Mouse (Mus musculus): Measurements from ENCODE around the gene Ppl. TPM values are rescaled to one million over a fixed set of nuclear protein-coding genes. Genes with fewer than 3 reads are reported as not detected.

Gene Ppl
- polyA plus RNA-seq, 1 experiment from 2014 or later = 0.08 TPM

DNA sequence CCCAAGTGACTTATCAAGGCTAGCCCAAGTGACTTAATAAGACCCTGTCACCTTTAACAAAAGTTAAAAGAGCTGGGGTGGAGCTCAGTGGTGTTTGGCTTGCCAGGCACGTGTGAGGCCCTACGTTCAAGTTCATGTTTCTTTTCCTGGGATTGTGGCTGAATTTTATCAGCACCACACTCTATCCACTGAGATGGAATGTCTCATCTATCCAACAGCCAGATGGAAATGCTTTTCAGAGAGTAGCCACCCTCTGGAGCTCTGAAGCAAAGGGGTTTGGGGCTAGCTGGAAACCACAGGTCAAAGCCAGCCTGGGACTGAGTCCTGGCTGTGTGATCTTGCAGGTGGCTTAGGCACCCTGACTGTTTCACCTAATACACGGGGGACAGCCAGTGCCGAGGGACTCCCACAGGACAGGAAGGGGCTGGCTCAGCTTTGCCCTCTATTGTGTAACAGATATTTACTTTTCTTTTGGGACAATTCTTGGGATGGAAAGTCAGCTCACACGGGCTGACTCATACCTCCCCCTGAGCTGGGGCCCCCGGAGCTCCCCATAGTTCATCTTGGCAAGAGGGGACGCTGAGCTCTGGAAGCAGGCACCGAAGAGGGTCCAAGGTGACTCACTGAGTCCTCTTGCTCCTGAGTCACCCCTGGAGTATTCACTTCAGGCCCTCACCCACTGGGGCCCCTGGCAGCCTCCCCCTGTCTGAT, 3.5 kb upstream of the Ppl start:
- no peak overlapping the region for H3K9ac ChIP-seq (ENCODE audit: low read length)
- no peak overlapping the region for H3K4me3 ChIP-seq (ENCODE audit: low read depth, low read length)
- H3K4me2 ChIP-seq (ENCODE audit: low read length) = no peak overlapping the region
- DNase-seq (ENCODE audit: low spot score) = no peak
- no peaks in the 10 kb centered on the region for H3K36me3 ChIP-seq (ENCODE audit: control insufficient read depth, insufficient read depth, low read length)
- ATAC-seq = no peak
- H3K27me3 ChIP-seq (replicated peaks; ENCODE audit: control insufficient read depth, insufficient read depth, low read length) = peaks cover 29% of the 10 kb centered on the region
- no peaks in the 10 kb centered on the region for H3K9me3 ChIP-seq (replicated peaks; ENCODE audit: control insufficient read depth, low read length)
- H3K27ac ChIP-seq (ENCODE audit: low read depth, low read length) = no peak overlapping the region
- H3K4me1 ChIP-seq (ENCODE audit: control insufficient read depth, insufficient read depth, low read length) = no peaks in the 10 kb centered on the region
- 80% methylated on average over 8 of the region's 8 CpGs for WGBS

DNA sequence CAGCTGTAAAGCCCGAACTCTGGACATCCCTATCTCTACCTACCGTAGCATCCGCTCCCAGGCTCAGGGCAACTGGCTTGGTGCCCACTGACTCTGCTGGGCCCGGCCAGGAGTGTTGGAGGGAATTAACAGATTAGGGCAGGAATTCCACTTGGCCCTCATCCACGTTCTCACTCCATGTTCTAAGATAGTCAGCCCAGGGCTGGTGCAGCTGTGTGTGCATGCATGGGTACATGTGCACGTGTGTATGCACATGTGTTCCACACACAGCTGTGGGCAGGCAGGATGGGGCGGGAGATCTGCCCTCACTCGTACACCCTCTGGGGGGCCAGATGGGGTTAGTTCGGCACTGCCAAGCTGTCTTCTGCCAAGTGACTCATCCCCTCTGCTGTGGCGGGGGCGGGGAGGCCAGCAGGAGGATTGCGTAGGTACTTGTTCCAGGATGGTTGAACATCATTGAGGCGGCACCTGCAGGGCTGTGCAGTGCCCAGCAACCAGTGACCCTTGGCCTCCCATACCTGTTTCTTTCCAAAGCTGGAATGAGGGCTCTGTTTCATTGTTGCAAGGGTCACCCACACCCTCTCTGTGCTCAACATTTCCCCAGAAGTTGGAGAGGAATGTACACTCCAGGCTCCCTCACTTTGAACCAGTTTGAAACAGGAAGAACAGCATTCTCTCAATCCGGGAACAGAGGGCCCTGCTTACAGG, 2.6 kb upstream of the Ppl start:
- Histone ChIP-seq H3K4me3 (ENCODE audit: low read depth, low read length) (no peak overlapping the region), H3K27me3 (replicated peaks; ENCODE audit: control insufficient read depth, insufficient read depth, low read length) (peaks cover 33% of the 10 kb centered on the region), H3K36me3 (ENCODE audit: control insufficient read depth, insufficient read depth, low read length) (no peaks in the 10 kb centered on the region), H3K9me3 (replicated peaks; ENCODE audit: control insufficient read depth, low read length) (no peaks in the 10 kb centered on the region), H3K27ac (ENCODE audit: low read depth, low read length) (no peak overlapping the region), H3K4me2 (ENCODE audit: low read length) (no peak overlapping the region), H3K4me1 (ENCODE audit: control insufficient read depth, insufficient read depth, low read length) (no peaks in the 10 kb centered on the region), H3K9ac (ENCODE audit: low read length) (no peak overlapping the region)
- 81% methylated on average over 14 of the region's 14 CpGs for WGBS
- DNase-seq (ENCODE audit: low spot score) = no peak
- no peak for ATAC-seq

DNA sequence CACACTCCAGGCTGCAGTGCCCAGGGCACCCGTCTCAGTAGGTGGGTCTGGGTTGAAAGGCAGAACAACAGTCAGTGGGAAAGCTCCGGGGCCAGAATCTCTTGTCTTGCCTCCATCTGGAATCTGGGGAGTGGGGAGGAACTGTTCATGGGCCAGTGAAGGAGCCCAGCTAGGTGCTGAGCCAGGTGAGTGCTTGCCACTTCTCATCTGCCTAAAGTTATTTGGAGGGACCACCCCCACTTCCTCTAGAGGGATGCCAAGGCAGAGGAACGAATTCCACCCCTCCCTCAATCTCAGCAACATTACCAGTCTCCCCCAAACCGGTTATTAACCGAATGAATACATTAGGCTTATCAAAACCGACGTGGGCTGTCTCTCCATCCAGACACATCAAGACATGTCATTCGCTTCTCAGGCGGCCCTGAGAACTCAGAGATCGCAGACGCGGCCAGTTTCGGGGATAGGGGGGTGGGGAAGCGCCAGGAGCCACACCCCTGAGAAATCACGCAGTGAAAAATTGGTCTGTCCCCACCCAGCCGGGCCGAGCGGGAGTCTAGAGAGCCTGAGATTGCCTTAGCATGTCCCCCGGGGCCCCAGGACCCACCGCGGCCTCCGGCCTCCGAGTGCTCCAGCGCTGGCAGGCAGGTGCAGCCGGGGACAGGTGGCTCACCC, 834 bp downstream of the Ppl start:
- no peak overlapping the region for H3K4me2 ChIP-seq (ENCODE audit: low read length)

DNA sequence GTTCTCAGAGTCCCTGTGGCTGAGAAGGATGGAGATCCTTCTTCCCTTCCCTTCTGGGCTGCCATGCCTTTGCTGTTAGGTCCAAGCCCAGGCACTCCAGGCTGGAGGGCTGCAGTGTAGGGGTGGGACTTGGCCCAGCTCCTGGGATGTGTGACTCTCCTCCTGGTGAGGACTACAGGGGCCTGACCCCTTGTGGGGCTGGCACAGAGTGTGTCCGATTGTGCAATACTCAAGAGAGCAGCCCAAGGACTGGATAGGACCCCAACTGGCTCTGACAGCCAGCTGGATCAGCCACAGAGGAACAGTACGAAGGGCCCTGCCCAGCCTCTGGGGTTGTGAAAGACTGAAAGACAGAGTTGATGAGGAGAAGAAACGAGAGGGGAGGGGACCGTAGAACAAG, 1.5 kb downstream of the Ppl start:
- H3K4me1 ChIP-seq (ENCODE audit: control insufficient read depth, insufficient read depth, low read length) = no peaks in the 10 kb centered on the region
- peaks cover 37% of the 10 kb centered on the region for H3K27me3 ChIP-seq (replicated peaks; ENCODE audit: control insufficient read depth, insufficient read depth, low read length)
- DNase-seq (ENCODE audit: low spot score) = no peak
- H3K9ac ChIP-seq (ENCODE audit: low read length) = no peak overlapping the region
- no peak overlapping the region for H3K27ac ChIP-seq (ENCODE audit: low read depth, low read length)
- 10% methylated on average over 4 of the region's 4 CpGs for WGBS
- H3K4me2 ChIP-seq (ENCODE audit: low read length) = no peak overlapping the region
- H3K36me3 ChIP-seq (ENCODE audit: control insufficient read depth, insufficient read depth, low read length) = no peaks in the 10 kb centered on the region
- no peak for ATAC-seq
- H3K9me3 ChIP-seq (replicated peaks; ENCODE audit: control insufficient read depth, low read length) = no peaks in the 10 kb centered on the region
- H3K4me3 ChIP-seq (ENCODE audit: low read depth, low read length) = no peak overlapping the region

More for the DNA sequence above, 834 bp downstream of the Ppl start:
- Histone ChIP-seq H3K27me3 (replicated peaks; ENCODE audit: control insufficient read depth, insufficient read depth, low read length) (peaks cover 37% of the 10 kb centered on the region), H3K4me3 (ENCODE audit: low read depth, low read length) (no peak overlapping the region), H3K36me3 (ENCODE audit: control insufficient read depth, insufficient read depth, low read length) (no peaks in the 10 kb centered on the region), H3K9me3 (replicated peaks; ENCODE audit: control insufficient read depth, low read length) (no peaks in the 10 kb centered on the region), H3K9ac (ENCODE audit: low read length) (no peak overlapping the region), H3K4me1 (ENCODE audit: control insufficient read depth, insufficient read depth, low read length) (no peaks in the 10 kb centered on the region), H3K27ac (ENCODE audit: low read depth, low read length) (no peak overlapping the region)
- DNase-seq (ENCODE audit: low spot score) = no peak
- no peak for ATAC-seq
- 2% methylated on average over 25 of the region's 25 CpGs for WGBS

DNA sequence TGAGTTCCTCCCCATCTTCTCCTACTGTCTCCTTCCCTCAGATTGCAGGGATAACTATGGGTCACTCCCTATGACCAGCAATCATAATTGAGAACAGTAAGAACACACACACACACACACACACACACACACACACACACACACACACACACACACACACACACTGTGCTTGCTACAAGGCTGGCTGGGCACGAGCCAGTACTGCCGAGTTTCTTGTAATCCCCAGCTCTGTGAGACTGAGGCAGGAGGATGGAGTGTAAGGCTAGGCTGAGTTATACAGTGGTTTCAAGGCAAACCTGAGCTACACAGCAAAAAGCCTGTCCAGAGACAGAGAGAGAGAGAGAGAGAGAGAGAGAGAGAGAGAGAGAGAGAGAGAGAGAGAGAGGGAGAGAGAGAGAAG, 2.0 kb downstream of the Ppl start:
- no peaks in the 10 kb centered on the region for H3K9me3 ChIP-seq (replicated peaks; ENCODE audit: control insufficient read depth, low read length)
- H3K27ac ChIP-seq (ENCODE audit: low read depth, low read length) = no peak overlapping the region
- WGBS = 42% methylated on average over 2 of the region's 2 CpGs
- no peak overlapping the region for H3K4me3 ChIP-seq (ENCODE audit: low read depth, low read length)
- no peaks in the 10 kb centered on the region for H3K4me1 ChIP-seq (ENCODE audit: control insufficient read depth, insufficient read depth, low read length)
- no peak for ATAC-seq
- no peaks in the 10 kb centered on the region for H3K36me3 ChIP-seq (ENCODE audit: control insufficient read depth, insufficient read depth, low read length)
- no peak overlapping the region for H3K4me2 ChIP-seq (ENCODE audit: low read length)
- DNase-seq (ENCODE audit: low spot score) = no peak
- peaks cover 37% of the 10 kb centered on the region for H3K27me3 ChIP-seq (replicated peaks; ENCODE audit: control insufficient read depth, insufficient read depth, low read length)
- no peak overlapping the region for H3K9ac ChIP-seq (ENCODE audit: low read length)

DNA sequence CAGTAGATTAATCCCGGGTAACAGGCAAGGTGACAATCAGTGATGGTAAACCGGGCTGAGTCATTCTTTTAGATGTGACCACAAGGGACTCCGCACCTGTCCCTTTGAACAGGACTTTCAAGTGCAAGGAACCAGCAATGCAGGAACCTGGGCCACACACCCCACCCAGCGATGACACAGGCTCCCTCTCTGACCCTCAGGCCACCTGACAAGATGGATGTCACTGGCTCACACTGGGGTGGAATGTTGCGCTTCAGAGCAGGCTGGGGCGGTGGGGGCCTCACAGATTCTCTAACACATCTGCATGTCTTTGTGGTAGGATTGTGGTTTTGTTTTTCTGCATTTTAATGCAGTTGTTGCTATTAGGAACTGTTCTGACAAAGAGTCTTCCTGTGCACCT, 8.7 kb downstream of the Ppl start:
- no peaks in the 10 kb centered on the region for H3K27me3 ChIP-seq (replicated peaks; ENCODE audit: control insufficient read depth, insufficient read depth, low read length)
- H3K27ac ChIP-seq (ENCODE audit: low read depth, low read length) = no peak overlapping the region
- no peak overlapping the region for H3K4me2 ChIP-seq (ENCODE audit: low read length)
- no peak overlapping the region for H3K9ac ChIP-seq (ENCODE audit: low read length)
- no peaks in the 10 kb centered on the region for H3K4me1 ChIP-seq (ENCODE audit: control insufficient read depth, insufficient read depth, low read length)
- H3K9me3 ChIP-seq (replicated peaks; ENCODE audit: control insufficient read depth, low read length) = no peaks in the 10 kb centered on the region; the same call in 1 of the 2 replicates
- WGBS = 75% methylated on average over 6 of the region's 6 CpGs
- ATAC-seq (no peak), DNase-seq (ENCODE audit: low spot score) (no peak)
- H3K4me3 ChIP-seq (ENCODE audit: low read depth, low read length) = no peak overlapping the region
- H3K36me3 ChIP-seq (ENCODE audit: control insufficient read depth, insufficient read depth, low read length) = no peaks in the 10 kb centered on the region

DNA sequence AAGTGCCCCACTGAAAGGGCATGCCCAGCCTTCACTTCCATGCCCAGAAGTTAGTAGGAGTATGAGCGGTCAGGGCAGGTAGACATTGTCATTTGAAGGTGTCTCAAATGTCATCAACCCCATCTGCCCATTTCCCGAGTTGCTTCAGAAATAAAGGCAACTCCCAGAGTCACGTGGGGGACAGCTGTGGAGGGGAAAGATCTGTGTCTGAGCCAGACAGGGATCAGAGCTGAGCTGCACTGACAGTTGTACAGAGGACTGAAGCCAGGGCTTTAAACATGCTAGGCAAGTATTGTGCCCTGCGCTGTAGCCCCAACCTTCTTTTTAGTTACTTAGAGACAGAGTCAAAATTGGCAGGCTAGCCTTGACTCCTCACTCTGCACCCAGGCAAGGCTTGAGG, 12.4 kb downstream of the Ppl start:
- Histone ChIP-seq H3K4me3 (ENCODE audit: low read depth, low read length) (no peak overlapping the region), H3K4me1 (ENCODE audit: control insufficient read depth, insufficient read depth, low read length) (no peaks in the 10 kb centered on the region), H3K27ac (ENCODE audit: low read depth, low read length) (no peak overlapping the region), H3K9ac (ENCODE audit: low read length) (no peak overlapping the region), H3K4me2 (ENCODE audit: low read length) (no peak overlapping the region), H3K9me3 (replicated peaks; ENCODE audit: control insufficient read depth, low read length) (no peaks in the 10 kb centered on the region; the same call in 1 of the 2 replicates), H3K27me3 (replicated peaks; ENCODE audit: control insufficient read depth, insufficient read depth, low read length) (no peaks in the 10 kb centered on the region), H3K36me3 (ENCODE audit: control insufficient read depth, insufficient read depth, low read length) (no peaks in the 10 kb centered on the region)
- ATAC-seq (no peak), DNase-seq (ENCODE audit: low spot score) (no peak)
- 84% methylated on average over 4 of the region's 4 CpGs for WGBS

DNA sequence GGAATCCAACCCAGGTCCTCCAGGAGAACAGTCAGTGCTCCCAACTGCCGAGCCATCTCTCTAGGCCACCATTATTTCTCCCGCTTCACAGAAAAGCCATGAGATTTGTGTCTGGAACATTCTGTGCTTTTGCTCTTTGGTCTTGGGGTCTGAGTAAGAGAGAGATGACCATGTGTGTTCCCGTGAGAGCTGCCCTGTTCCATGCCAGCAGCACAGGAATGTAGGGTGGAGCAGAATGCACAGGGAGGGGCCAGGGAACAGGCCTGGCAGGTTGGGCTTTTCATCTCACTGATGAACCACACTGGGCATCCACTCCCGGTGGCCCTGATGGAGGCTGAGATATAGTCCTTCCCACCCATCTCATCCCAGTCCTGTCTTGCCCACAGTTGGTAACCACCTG, 12.8 kb downstream of the Ppl start:
- WGBS = 85% methylated on average over 4 of the region's 4 CpGs
- Histone ChIP-seq H3K4me3 (ENCODE audit: low read depth, low read length) (no peak overlapping the region), H3K27ac (ENCODE audit: low read depth, low read length) (no peak overlapping the region), H3K4me2 (ENCODE audit: low read length) (no peak overlapping the region), H3K27me3 (replicated peaks; ENCODE audit: control insufficient read depth, insufficient read depth, low read length) (no peaks in the 10 kb centered on the region), H3K36me3 (ENCODE audit: control insufficient read depth, insufficient read depth, low read length) (no peaks in the 10 kb centered on the region), H3K4me1 (ENCODE audit: control insufficient read depth, insufficient read depth, low read length) (no peaks in the 10 kb centered on the region), H3K9ac (ENCODE audit: low read length) (no peak overlapping the region), H3K9me3 (replicated peaks; ENCODE audit: control insufficient read depth, low read length) (no peaks in the 10 kb centered on the region; the same call in 1 of the 2 replicates)
- no peak for ATAC-seq
- no peak for DNase-seq (ENCODE audit: low spot score)

DNA sequence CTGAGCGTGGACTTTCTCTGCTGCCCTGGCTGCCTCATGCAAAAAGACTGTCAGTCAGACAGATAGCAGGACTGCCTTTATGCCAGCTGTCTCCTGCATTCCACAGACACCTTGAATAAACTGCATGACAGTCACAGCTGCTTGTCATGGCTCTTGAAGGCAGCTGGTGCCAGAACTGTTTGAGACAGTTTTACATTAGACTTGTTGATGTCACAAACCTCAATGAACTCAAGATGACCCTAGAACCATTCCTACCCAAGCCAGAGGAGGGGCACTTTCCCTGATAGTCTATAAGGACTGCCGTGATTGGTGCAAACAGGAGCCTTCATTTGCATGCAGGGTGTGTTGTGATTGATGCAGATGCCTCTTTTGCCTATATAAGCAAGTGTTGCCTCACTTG, 18.6 kb downstream of the Ppl start:
- Histone ChIP-seq H3K9me3 (replicated peaks; ENCODE audit: control insufficient read depth, low read length) (no peaks in the 10 kb centered on the region), H3K27me3 (replicated peaks; ENCODE audit: control insufficient read depth, insufficient read depth, low read length) (no peaks in the 10 kb centered on the region), H3K27ac (ENCODE audit: low read depth, low read length) (no peak overlapping the region), H3K4me2 (ENCODE audit: low read length) (no peak overlapping the region), H3K36me3 (ENCODE audit: control insufficient read depth, insufficient read depth, low read length) (no peaks in the 10 kb centered on the region), H3K4me1 (ENCODE audit: control insufficient read depth, insufficient read depth, low read length) (0 out of 2 replicates have a peak, but pooled peaks cover 2% of the 10 kb centered on the region), H3K9ac (ENCODE audit: low read length) (no peak overlapping the region), H3K4me3 (ENCODE audit: low read depth, low read length) (no peak overlapping the region)
- DNase-seq (ENCODE audit: low spot score) = no peak
- WGBS = 73% methylated on average over 2 of the region's 2 CpGs
- ATAC-seq = no peak
